ENCODE assay signal across 8 mouse cellular contexts in the genomic region with DNA sequence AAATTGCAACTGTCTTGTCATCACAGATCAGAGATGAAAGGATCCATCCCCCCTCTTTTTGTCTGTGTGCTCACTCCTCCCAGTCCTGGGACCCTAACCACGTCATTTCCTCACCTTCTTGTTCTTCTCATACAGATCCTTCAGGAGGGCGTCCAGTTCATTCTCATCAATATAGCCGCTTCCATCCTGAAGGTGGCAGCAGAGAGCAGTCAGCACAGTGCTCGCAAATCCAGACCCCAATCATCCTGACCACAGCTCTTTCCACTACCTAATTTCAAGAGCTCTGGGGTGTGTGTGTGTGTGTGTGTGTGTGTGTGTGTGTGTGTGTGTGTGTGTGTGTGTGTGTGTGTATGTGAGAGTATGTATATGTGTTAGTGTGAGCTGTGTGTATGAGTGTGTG. TPM values are rescaled to one million over a fixed set of nuclear protein-coding genes. Genes with fewer than 3 reads are reported as not detected.
DNase-seq lines count a peak whose midpoint lies in the region.

No protein-coding gene starts in this region.

- peak; percentile 5 for DNase-seq in heart, adult 8-10 months (ENCODE audit: low spot score)
- no peak for DNase-seq in heart, adult 11 months
- DNase-seq in MEL-GATA-1-ER (ENCODE audit: extremely low read depth, low read depth), result peak; percentile 13
- DNase-seq in cerebellum, adult 9-10 months, result peak; percentile 70
- peak; percentile 41 to 42 for DNase-seq in frontal cortex, postnatal 36 days (ENCODE audit: low spot score in 2 of 2)
- peak; percentile 65 to 71 for DNase-seq in kidney, postnatal 4 days
- DNase-seq in lung, postnatal 4 days, result peak; percentile 27 to 54
- peak; percentile 67 for DNase-seq in right cerebral cortex, postnatal 4 days

RNA-seq across cellular contexts. Expression of a gene that starts 22.5 kb away (rescaled TPM):
- not detected for total RNA-seq in heart, adult 8-10 months (2022)

RNA-seq across cellular contexts. Expression of a gene that starts 43.0 kb away (rescaled TPM):
- total RNA-seq in heart, adult 8-10 months (2022), result not detected

RNA-seq across cellular contexts. Expression of a gene that starts 44.5 kb away (rescaled TPM):
- not detected for total RNA-seq in heart, adult 8-10 months (2022)
